Mouse (Mus musculus) kidney, adult 9 months (tissue): Measurements from ENCODE around the gene Hint3.

Experiments
- DNase-seq: peaks from one replicate; pipeline ENCODE4 v3.0.0; 2022

Gene Hint3

DNA sequence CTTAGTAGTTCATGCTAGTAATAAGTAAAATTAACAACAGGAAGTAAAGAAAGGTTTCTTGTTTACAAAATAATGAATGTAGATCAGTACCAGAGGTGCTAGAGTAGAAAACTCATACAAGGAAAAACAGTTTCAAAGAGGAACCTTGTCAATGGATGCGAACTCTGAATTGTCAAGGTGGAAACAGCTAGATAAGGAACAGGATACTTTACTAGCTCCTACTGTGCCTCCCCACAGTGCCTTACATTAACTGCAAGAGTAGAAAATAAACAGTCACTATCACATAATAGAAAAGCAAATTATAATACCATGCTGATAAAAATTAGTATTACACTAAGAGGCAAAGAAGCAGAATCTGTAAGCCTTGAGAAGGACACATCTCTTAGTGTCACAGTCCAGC lies 43.7 kb downstream of the Hint3 start:
- no peak for DNase-seq

DNA sequence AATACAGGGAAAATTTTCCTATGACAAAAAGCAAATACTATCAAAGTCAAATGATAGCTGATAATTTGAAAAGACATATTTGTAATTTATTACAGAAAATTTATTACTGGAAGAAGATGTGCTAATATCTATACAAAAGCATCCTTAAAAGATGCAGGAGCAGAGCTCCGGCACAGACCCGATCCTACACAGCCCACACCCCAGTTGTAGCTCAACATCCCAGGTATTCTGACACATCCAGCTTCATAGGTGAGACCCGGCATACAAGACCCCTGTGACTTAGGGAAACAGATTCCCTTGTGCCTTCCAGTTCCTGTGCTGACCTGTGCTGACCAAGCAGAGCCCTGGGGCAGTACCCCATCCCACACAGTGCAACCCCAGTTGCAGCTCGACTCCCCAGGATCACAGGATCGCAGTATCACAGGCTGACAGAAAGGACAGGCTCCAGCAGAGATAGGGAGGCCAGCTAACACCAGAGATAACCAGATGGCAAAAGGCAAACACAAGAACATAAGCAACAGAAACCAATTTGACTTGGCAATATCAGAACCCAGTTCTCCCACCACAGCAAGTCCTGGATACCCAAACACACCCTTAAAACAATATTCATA lies 51.7 kb downstream of the Hint3 start:
- DNase-seq, result no peak

DNA sequence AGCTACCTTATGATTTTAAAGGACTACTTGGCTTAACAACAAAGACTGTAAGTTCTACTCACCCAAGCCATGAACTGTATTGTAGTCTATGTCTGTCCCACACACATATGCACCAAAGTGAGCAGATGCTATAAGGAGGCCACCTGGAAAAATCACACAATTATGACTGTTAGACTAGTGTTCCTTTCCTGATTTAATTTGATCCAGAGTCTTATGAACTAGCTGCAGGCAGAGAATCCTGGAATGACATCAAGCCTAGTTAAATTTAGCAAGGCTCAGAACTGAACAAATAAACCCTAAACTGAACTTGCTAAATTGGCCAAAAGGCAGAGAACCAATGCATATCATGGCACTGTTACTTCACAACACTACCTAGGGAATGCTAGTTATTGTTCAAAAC lies 63.1 kb downstream of the Hint3 start:
- DNase-seq, result no peak

DNA sequence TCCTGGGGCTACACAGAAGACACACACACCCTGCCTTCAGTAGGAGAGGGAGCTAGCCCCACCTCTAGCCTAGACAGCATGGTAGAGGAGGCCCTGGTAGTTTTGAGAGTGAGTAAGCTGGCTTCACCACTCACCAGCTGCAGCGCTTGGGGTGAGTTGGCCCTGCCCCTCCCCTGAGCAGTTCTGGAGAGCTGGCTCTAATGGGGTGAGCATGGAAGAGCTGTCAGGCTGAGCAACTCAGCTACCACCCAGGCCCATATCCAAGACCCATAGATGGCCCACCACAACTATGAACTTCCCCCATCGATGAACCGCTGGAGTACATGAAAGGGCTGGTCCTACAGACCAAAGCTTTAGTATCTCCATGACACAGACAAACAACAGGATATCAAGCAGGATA lies 64.8 kb downstream of the Hint3 start:
- DNase-seq, result no peak
